Mouse (Mus musculus): ENCODE results near the gene Nlrp3. TPM values are rescaled to one million over a fixed set of nuclear protein-coding genes. Genes with fewer than 3 reads are reported as not detected.
"Not testable (repeated sequence)": the region's sequence is repeated elsewhere in the genome, so short reads cannot be mapped to it uniquely, and the experiment has no call there.

The Nlrp3 gene
- total and polyA plus RNA-seq, 2 experiments from 2014 or later: 0.07 to 0.27 TPM

- Histone ChIP-seq H3K9ac (replicated peaks; ENCODE audit: low read length, poor library complexity, severe bottlenecking) (no peak overlapping the region), H3K27ac (ENCODE audit: low read depth, low read length) (no peak overlapping the region), H3K4me3 (ENCODE audit: low read depth, low read length) (no peak overlapping the region), H3K9me3 (ENCODE audit: low read length) (no peaks in the 10 kb centered on the region), H3K27me3 (ENCODE audit: insufficient read depth, low read length) (no peaks in the 10 kb centered on the region), H3K36me3 (ENCODE audit: insufficient read depth, low read length) (no peaks in the 10 kb centered on the region), H3K4me2 (ENCODE audit: low read depth, low read length, poor library complexity, severe bottlenecking) (no peak overlapping the region), H3K4me1 (ENCODE audit: insufficient read depth, low read length) (no peaks in the 10 kb centered on the region)
- TF ChIP-seq CTCF (IDR thresholded peaks at IDR 0.05): no peak
- no peak for DNase-seq (ENCODE audit: low spot score)
- ATAC-seq (ENCODE audit: low FRiP score): no peak
- WGBS: 78% methylated on average over 8 of the region's 8 CpGs
These were observed 13.2 kb downstream of the Nlrp3 start for GRCm38 (mm10) chr11:59554535-59554934.

- Histone ChIP-seq H3K27ac (ENCODE audit: low read depth, low read length) (no peak overlapping the region), H3K36me3 (ENCODE audit: insufficient read depth, low read length) (no peaks in the 10 kb centered on the region), H3K4me3 (ENCODE audit: low read depth, low read length) (no peak overlapping the region), H3K27me3 (ENCODE audit: insufficient read depth, low read length) (no peaks in the 10 kb centered on the region), H3K9me3 (ENCODE audit: low read length) (no peaks in the 10 kb centered on the region), H3K4me1 (ENCODE audit: insufficient read depth, low read length) (no peaks in the 10 kb centered on the region), H3K9ac (replicated peaks; ENCODE audit: low read length, poor library complexity, severe bottlenecking) (no peak overlapping the region), H3K4me2 (ENCODE audit: low read depth, low read length, poor library complexity, severe bottlenecking) (no peak overlapping the region)
- ATAC-seq (ENCODE audit: low FRiP score) (no peak), DNase-seq (ENCODE audit: low spot score) (no peak)
- no peak for TF ChIP-seq CTCF (IDR thresholded peaks at IDR 0.05)
- 71% methylated on average over 3 of the region's 3 CpGs for WGBS
These were observed 19.5 kb downstream of the Nlrp3 start for GRCm38 (mm10) chr11:59560906-59561305.

GRCm38 (mm10) chr11:59562336-59562735, 21.0 kb downstream of the Nlrp3 start:
- no peaks in the 10 kb centered on the region for H3K36me3 ChIP-seq (ENCODE audit: insufficient read depth, low read length)
- no peaks in the 10 kb centered on the region for H3K4me1 ChIP-seq (ENCODE audit: insufficient read depth, low read length)
- H3K4me3 ChIP-seq (ENCODE audit: low read depth, low read length): no peak overlapping the region
- no peaks in the 10 kb centered on the region for H3K9me3 ChIP-seq (ENCODE audit: low read length)
- H3K27me3 ChIP-seq (ENCODE audit: insufficient read depth, low read length): no peaks in the 10 kb centered on the region
- ATAC-seq (ENCODE audit: low FRiP score): no peak
- no peak overlapping the region for H3K27ac ChIP-seq (ENCODE audit: low read depth, low read length)
- H3K4me2 ChIP-seq (ENCODE audit: low read depth, low read length, poor library complexity, severe bottlenecking): no peak overlapping the region
- no peak for TF ChIP-seq CTCF (IDR thresholded peaks at IDR 0.05)
- DNase-seq (ENCODE audit: low spot score): no peak
- no peak overlapping the region for H3K9ac ChIP-seq (replicated peaks; ENCODE audit: low read length, poor library complexity, severe bottlenecking)
- WGBS: 91% methylated on average over 4 of the region's 4 CpGs

DNA sequence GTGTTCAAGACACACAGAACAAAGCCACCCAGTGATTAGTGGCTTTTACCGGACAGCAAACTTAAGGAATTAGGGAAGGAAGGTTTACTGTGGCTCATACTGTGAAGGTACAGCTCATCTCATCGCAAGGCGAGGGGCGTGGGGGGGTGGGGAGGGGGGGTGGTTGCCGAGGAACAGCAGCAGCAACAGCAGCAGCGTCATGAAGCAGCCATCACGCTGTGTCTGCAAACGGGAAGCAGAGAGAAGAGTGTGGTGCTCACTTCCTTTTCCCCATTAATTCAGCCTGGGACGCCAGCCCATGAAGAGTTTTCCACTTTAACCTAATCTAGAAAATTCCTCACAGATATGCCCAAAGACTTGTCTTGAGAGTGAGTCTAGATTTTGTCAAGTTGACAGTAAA, 21.5 kb downstream of the Nlrp3 start:
- ATAC-seq (ENCODE audit: low FRiP score) (no peak), DNase-seq (ENCODE audit: low spot score) (no peak)
- Histone ChIP-seq H3K27me3 (ENCODE audit: insufficient read depth, low read length) (no peaks in the 10 kb centered on the region), H3K9ac (replicated peaks; ENCODE audit: low read length, poor library complexity, severe bottlenecking) (no peak overlapping the region), H3K27ac (ENCODE audit: low read depth, low read length) (no peak overlapping the region), H3K4me3 (ENCODE audit: low read depth, low read length) (no peak overlapping the region), H3K4me2 (ENCODE audit: low read depth, low read length, poor library complexity, severe bottlenecking) (no peak overlapping the region), H3K4me1 (ENCODE audit: insufficient read depth, low read length) (no peaks in the 10 kb centered on the region), H3K36me3 (ENCODE audit: insufficient read depth, low read length) (no peaks in the 10 kb centered on the region), H3K9me3 (ENCODE audit: low read length) (no peaks in the 10 kb centered on the region)
- TF ChIP-seq CTCF (IDR thresholded peaks at IDR 0.05): no peak
- WGBS: 61% methylated on average over 9 of the region's 9 CpGs

DNA sequence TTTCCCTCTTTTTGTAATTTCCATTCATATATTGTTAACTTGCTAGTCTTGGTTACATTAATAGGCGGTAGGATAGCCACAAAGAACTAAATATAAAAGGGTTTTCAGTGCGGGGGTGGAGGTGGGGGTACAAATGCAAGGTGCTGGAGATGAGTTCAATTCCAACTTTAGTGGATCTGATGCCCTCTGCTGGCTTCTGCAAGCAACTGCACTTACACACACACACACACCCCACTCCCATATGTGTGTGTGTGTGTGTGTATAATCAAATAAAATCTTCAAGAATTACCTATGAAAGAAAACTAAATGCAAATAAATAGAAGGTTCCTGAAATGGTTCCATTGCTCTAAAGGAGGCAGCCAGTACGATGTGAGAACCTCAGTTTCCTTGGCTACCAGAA, 27.9 kb downstream of the Nlrp3 start:
- no peak for ATAC-seq (ENCODE audit: low FRiP score)
- DNase-seq (ENCODE audit: low spot score): peak; percentile 22

DNA sequence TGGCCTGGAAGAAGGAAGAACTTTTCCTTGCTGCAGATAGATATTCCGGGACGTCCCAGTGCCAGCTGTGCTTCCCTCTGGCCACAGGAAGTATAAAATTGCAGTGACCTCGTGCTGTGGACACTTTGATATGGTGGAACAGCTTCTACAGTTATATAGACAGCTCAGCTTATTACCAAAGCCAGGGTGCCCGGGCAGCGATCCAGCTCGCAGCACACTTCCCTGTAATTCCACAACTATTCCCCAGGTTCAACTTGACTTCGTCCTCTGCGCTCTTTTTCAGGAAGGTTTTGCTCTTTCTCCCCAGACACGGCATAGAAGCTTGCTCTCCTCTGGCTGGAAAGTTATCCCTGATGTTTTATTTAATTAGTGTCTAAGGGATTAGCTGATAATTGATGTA, 34.4 kb downstream of the Nlrp3 start:
- Histone ChIP-seq H3K27me3 (ENCODE audit: insufficient read depth, low read length) (no peaks in the 10 kb centered on the region), H3K27ac (ENCODE audit: low read depth, low read length) (no peak overlapping the region), H3K4me2 (ENCODE audit: low read depth, low read length, poor library complexity, severe bottlenecking) (no peak overlapping the region), H3K4me3 (ENCODE audit: low read depth, low read length) (no peak overlapping the region), H3K36me3 (ENCODE audit: insufficient read depth, low read length) (no peaks in the 10 kb centered on the region), H3K9me3 (ENCODE audit: low read length) (no peaks in the 10 kb centered on the region), H3K9ac (replicated peaks; ENCODE audit: low read length, poor library complexity, severe bottlenecking) (no peak overlapping the region), H3K4me1 (ENCODE audit: insufficient read depth, low read length) (no peaks in the 10 kb centered on the region)
- ATAC-seq (ENCODE audit: low FRiP score): no peak
- DNase-seq (ENCODE audit: low spot score): no peak
- 68% methylated on average over 9 of the region's 9 CpGs for WGBS
- TF ChIP-seq CTCF (IDR thresholded peaks at IDR 0.05): no peak

More for the DNA sequence above, 27.9 kb downstream of the Nlrp3 start:
- H3K27me3 ChIP-seq (ENCODE audit: insufficient read depth, low read length): no peaks in the 10 kb centered on the region
- H3K4me1 ChIP-seq (ENCODE audit: insufficient read depth, low read length): no peaks in the 10 kb centered on the region
- H3K36me3 ChIP-seq (ENCODE audit: insufficient read depth, low read length): no peaks in the 10 kb centered on the region
- H3K27ac ChIP-seq (ENCODE audit: low read depth, low read length): no peak overlapping the region
- no peaks in the 10 kb centered on the region for H3K9me3 ChIP-seq (ENCODE audit: low read length)
- peak; percentile 56 for TF ChIP-seq CTCF (IDR thresholded peaks at IDR 0.05)
- H3K4me3 ChIP-seq (ENCODE audit: low read depth, low read length): no peak overlapping the region
- WGBS: 54% methylated on average over 3 of the region's 3 CpGs
- H3K9ac ChIP-seq (replicated peaks; ENCODE audit: low read length, poor library complexity, severe bottlenecking): no peak overlapping the region
- no peak overlapping the region for H3K4me2 ChIP-seq (ENCODE audit: low read depth, low read length, poor library complexity, severe bottlenecking)

DNA sequence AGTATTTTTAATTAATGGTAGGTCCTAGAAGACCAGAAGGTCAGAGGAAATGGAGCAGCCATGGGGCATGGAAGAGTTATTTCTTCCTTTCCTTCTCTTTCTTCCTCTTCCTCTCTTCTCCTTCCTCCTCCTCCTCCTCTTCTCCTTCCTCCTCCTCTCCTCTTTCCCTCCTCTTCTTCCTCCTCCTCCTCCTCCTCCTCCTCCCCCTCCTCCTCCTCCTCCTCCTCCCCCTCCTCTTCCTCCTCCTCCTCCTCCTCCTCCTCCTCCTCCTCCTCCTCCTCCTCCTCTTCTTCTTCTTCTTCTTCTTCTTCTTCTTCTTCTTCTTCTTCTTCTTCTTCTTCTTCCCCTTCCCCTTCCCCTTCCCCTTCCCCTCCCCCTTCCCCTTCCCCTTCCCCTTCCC, 34.8 kb downstream of the Nlrp3 start, which contains the start of gene Olfr222:
Gene Olfr222, minus strand, starts transcription at position 101 of the 400 bp plus-strand sequence.
- not testable (repeated sequence) for H3K4me2 ChIP-seq (ENCODE audit: low read depth, low read length, poor library complexity, severe bottlenecking); H3K9ac ChIP-seq (replicated peaks; ENCODE audit: low read length, poor library complexity, severe bottlenecking); ATAC-seq (ENCODE audit: low FRiP score); H3K4me1 ChIP-seq (ENCODE audit: insufficient read depth, low read length); H3K27ac ChIP-seq (ENCODE audit: low read depth, low read length); H3K27me3 ChIP-seq (ENCODE audit: insufficient read depth, low read length); H3K4me3 ChIP-seq (ENCODE audit: low read depth, low read length); H3K36me3 ChIP-seq (ENCODE audit: insufficient read depth, low read length); DNase-seq (ENCODE audit: low spot score); H3K9me3 ChIP-seq (ENCODE audit: low read length)

Measured in midbrain, postnatal 0 days (tissue).